Mouse (Mus musculus) thymus, postnatal 10 days (tissue): Measurements from ENCODE around the gene 0610009B22Rik.

ENCODE experiments used
- DNase-seq, 2 experiments: peaks; one replicate each; pipeline ENCODE4 v3.0.0; 2021; ENCODE audit warnings: low spot score in 2 of 2

Gene 0610009B22Rik

DNA sequence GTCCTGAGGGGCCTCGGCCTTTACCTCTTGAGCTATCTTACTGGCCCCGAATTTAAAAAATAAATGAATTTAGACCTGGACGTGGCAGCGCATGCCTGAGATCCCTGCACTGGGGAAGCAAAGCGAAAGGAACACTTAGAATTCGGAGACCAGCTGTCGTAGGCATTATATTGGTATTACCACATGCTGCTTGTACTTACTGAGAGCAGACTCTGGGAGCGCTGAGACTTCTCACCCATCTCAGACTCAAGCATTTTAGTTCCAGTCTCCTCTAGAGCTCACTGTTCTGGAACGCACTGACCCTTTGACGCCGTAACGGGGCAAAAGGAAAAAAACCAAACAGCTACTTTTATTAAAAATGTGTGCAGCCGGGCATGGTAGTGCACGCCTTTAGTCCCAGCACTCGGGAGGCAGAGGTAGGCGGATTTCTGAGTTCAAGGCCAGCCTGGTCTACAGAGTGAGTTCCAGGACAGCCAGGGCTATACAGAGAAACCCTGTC lies 26.8 kb downstream of the 0610009B22Rik start:
- no peak for DNase-seq

DNA sequence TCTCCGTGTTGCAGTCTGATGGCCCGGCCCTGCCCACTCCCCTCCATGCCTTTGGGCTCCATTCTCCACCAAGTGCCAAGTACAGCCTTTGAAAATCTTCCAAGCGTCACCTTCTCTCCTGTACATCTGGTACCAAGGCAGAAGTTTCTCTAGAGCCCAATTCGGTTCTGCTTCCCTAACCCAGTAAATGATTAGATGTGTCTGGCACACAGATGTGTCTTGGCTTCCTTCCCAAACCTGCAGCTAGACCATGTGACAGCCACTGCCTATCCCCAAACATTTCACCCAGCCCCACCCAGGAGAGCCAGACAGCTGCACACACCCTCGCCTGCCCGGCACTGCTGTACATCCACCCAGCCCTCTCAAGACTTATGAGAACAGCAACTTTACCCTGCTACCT lies 30.0 kb downstream of the 0610009B22Rik start:
- no peak for DNase-seq

DNA sequence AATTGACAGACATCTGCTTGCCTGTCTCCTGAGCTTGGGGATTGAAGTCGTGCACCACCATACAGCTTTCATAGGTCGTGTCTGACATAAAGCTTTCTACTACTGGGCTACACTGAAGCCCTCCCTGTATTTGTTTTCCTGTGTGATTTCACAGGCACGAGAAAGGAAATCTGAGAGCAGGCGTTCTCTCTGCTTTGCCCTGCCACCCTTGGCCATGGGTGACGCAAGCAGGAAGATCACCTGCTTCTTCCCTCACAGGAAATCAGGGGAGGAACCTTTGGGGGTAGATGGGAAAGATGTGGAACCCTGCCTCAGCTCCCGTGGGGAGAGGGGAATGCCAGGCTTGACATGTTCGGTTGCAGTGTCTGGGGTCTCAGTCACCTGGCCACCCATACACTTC lies 30.4 kb downstream of the 0610009B22Rik start:
- DNase-seq, result no peak

DNA sequence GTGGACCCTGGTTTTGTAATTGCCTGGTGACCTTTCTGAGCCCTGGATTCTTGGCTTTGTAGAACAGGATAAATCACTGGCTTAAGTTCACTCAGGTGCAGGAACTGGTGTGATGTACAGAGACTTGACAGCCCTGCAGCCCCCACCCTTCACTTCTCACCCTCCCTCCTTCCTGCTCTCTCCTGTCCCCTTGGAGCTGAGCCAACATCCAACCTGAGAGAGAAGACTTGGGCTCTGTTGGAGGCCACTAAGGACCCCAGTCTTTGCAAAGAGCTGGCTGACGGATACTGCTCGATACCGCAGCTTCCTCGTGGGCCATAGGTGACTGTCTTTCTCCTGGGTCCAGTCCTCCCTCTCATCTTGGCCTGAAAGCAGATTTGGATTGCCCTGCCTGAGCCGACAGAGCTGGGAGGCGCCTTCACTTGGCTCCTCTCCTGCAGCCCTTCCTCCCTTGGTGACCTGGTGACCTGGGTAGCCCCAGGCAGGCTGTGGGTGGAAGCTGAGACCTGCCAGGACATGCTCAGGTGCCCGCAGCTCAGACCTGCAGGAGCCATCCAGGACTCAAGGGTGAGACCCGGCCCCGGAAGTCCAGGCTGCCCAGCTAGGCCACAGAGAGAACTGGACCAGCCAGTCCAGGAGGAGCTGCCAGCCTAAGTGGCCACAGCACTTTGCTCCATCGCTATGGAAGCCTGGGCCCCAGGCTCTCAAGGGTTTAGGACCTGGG lies 31.7 kb downstream of the 0610009B22Rik start:
- no peak for DNase-seq

DNA sequence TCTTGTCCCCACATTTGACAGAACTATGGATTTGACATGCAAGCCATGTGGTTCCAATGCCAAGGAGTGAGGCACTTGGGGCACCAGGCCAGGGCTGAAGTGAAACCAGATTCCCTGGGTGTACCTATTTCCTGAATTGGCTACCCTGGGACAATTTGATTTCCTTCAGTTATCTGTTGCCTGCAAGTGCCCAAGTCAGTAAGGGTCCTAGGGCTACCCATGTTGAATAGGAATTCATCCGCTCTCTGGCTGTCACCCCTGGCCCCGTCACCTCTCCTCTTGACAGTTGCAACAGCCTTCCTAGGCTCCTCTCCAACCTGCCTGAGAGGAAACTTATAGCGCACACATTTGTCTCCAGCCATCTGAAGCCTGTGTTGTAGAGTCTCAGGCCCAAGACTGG lies 33.8 kb downstream of the 0610009B22Rik start:
- DNase-seq, result no peak

- DNase-seq, result no peak
Observed at GRCm38 (mm10) chr11:51653736-51654135, 34.9 kb downstream of the 0610009B22Rik start.

GRCm38 (mm10) chr11:51652889-51653418 lies 35.7 kb downstream of the 0610009B22Rik start:
- DNase-seq, result no peak

GRCm38 (mm10) chr11:51650691-51651515 lies 37.8 kb downstream of the 0610009B22Rik start, which contains the start of the genes N4bp3 and D930048N14Rik:
TSS of gene N4bp3 (minus strand) at chr11:51650842.
TSS of gene D930048N14Rik (plus strand) at chr11:51650954.
- DNase-seq, result peak; percentile 50 to 68

DNA sequence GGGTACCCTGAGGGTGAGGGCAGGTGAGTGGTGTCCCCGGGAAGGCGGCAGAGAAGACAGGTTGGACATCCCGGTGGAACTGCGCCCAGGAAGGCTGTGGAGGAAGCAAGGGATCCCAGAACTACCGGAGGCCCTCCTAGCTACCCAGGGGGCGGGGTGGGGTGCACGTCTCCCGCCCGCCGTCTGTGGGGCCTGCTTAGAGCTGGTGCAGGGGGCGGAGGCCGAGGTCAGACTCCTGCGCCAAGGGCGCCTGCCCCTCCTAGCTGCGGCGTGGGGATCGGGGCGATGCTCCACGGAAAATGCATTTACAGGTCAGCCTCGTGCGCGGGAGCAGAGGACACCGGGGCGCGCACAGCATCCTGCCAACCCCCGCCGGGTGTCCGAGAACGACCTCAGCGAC lies 38.4 kb downstream of the 0610009B22Rik start:
- DNase-seq, result peak; percentile 41 to 48

DNA sequence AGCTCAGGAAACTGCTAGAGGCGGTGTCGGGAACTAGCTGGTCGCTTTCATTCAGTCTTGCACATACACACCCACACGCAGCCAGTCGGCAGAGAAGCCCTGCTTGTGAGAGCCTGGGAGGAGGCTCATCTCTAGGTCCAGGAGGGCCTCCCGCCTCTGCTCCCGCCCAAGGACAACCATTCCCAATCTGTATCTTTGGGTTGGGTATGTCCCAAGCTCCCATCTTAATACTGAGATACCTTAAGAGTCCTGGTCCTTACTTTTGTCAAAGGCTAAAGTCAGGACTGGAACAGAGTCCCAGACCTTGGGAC lies 38.8 kb downstream of the 0610009B22Rik start:
- DNase-seq, result peak in 1 of 2 experiments; percentile 33

GRCm38 (mm10) chr11:51649111-51649888 lies 39.4 kb downstream of the 0610009B22Rik start:
- DNase-seq, result no peak

GRCm38 (mm10) chr11:51648566-51648965 lies 40.1 kb downstream of the 0610009B22Rik start:
- DNase-seq, result no peak

DNA sequence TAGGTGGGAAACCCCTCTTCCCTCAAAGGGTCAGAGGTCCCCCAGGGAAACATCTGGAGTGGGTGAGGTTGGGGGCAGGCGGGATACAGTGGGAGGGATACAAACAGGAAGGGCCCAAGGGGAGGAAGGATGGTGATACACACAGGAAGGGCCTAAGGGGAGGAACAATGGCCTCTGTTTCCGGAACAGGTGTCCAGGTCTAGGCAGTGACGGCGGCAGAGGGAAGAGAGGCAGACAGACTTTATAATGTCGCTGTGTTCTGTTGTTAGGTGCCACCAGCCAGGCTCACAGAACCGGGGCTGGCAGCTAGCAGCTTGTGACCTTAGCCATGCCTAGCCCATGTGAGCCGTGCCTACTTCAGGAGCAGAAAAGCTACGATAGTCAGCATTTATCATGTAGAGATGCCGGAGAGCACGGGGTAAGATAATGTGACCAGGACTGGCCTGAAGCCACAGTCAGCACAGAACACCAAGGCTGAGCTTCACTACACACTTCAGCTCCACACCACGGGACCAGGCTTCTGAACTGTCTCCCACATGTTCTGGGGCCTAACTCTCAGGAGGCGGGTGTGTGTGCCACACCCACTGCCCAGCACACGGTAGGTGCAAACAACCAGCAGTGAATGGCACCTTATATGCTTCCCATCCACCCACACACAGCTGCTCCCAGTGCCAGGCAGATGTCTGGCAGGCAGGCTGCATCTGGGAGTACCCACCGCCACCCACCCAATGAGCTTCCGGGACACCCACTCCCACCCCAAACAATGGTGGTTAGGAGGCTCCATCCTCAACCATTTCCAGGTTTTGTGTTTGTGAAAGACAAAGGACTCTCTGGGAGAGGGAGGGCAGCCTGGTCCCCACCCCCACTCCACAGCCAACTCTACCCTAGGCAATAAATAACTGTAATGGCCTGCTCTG lies 41.7 kb downstream of the 0610009B22Rik start:
- DNase-seq, result peak; percentile 37 to 38

DNA sequence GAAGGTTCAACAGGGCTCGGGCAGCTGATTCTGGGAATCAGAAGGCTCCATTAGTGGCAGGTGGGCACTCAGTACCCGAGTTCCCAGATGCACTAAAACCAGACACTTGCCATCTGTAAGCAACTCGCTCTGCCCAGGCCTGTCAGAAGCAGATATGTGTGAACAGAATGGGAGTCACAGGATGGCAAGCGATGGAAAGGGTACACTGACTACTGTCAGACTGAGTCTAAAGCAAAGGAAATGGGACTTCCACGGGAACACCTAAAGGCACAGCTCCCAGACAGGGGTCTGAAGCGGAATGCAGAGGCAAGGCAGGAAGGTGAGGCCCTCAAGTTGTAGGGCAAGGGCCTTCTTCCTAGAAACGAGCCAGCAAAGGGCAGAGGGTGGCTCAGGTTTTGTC lies 42.4 kb downstream of the 0610009B22Rik start:
- no peak for DNase-seq

DNA sequence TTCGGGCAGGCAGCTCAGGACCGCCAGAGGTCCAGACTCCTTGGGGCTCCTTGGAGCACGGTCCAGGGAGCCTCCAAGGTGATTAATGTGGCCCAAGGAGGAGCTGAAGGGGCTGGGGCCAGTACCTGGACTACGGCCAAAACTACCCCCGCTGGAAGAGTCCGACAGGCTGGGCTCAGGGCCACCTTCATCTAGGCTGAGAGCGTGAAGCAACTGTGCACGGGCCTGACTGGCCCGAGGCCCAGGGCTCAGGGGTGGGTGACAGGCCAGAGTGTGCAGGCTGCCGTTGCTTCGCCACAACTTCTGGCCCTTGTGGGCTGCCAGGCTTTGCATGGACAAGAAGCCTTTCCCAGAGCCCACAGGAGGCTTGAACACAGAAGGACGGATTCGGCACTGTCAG lies 43.4 kb downstream of the 0610009B22Rik start:
- no peak for DNase-seq

GRCm38 (mm10) chr11:51644217-51644616 lies 44.5 kb downstream of the 0610009B22Rik start:
- peak; percentile 83 to 88 for DNase-seq

DNA sequence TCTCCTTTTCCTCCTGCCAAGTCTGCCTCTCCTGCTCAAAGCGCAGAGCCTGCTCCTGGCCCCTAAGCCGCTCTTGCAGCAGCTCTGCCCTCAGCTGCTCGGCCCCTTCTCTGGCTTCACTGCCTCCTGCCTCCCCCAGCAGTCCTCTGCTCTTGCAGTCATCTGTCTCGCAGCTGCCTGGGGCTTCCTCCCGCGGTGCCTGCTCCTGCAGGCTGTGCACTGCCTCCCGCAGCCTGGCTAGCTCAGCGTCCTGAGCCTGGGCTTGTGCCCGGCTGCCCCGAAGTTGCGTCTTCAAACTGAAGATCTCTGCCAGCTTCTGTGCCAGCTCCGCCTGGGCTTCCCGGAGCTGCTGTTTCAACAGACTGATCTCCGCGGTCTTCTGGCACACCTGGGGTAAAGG lies 44.9 kb downstream of the 0610009B22Rik start:
- DNase-seq, result peak; percentile 70 to 74

DNA sequence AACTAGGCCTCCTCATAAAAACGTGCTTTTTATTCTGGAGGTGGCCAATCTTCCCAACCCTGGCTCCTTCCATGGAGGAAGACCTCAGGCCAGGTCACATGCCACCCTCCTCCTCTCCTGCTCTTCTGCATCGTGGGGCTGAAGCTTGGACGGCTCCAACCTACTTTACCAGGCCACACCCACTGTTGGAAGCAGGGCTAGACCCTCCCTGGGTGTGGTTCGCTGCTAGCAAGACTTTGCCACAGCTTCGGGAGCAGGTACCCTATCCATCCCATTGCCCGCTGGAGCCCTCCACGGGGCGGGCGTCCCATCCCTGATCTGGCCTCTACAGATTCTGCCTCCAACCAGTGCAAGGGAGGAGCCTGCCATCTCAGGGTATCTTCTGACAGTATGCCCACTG lies 45.5 kb downstream of the 0610009B22Rik start:
- DNase-seq, result peak in 1 of 2 experiments; percentile 33

GRCm38 (mm10) chr11:51640748-51641147 lies 47.9 kb downstream of the 0610009B22Rik start:
- no peak for DNase-seq

GRCm38 (mm10) chr11:51638497-51638896 lies 50.2 kb downstream of the 0610009B22Rik start:
- no peak for DNase-seq

DNA sequence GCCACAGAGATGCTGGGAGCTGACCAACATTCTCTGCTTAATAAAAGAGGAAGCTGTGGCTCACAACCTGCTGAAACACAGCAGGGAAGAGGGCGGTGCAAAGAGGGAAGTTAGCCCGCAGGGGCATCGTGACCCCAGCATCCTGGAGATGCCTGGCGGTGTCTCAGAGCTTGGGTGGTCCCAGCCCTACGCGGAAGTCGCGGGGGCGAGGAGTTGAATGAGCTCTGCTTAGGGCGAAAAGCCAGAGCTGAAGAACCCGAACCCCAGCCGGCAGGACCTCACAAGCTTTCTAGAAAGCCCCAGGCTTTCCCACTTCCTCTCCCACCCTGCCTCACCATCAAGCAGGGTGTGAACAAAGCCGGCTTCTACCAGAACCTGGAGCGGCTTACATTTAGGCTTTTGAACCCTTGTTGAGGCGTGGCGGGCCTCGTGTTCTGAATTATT lies 50.7 kb downstream of the 0610009B22Rik start:
- DNase-seq, result peak; percentile 70
